In the genomic region with DNA sequence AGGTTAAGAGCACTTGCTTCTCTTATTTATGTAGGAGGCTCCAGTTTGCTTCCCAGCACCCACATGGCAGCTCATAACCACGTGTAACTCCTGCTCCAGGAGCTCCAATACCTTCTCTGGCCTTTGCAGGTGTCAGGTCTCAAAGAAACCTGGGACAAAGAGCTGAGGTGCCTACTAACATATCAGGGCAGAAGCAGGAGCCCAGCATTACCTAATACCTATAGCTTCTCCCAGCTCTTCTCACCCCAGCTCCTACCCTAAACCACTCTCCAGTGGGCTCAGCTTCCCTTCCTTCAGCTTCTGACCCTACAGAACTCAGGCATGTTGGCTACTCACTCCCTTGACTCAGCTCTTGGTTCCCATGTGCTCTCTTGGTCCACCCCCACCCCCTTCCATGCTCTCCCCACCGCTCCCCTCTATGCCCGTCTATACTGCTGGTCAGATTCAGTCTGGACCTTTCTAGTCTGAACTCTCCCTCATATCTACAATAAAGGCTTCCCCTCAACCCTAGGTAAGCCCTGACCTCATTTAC, we compare ENCODE assay signal across 8 mouse cellular contexts. TPM values are rescaled to one million over a fixed set of nuclear protein-coding genes. Genes with fewer than 3 reads are reported as not detected.
DNase-seq lines count a peak whose midpoint lies in the region; ATAC-seq and TF ChIP-seq lines count a peak whose summit lies in the region.

No protein-coding gene starts in this region.

- ATAC-seq in liver, embryonic 16.5 days (ENCODE audit: low read depth): no peak

- peak overlapping the region; percentile 72; the same call in 1 of the 2 replicates for H3K4me3 ChIP-seq in heart, embryonic 10.5 days
- peak overlapping the region; percentile 89 for H3K4me3 ChIP-seq in E14TG2a.4 (replicated peaks; ENCODE audit: low read length)
- peak overlapping the region; percentile 64 for H3K4me3 ChIP-seq in hindbrain, embryonic 10.5 days
- H3K4me3 ChIP-seq in liver, embryonic 16.5 days (ENCODE audit: low read depth, low read length): peak overlapping the region; percentile 74

- no peak for TF ChIP-seq CTCF in E14TG2a.4 (conservative IDR thresholded peaks at IDR 0.05; ENCODE audit: low read length)

- no peak for DNase-seq in heart, embryonic 10.5 days (ENCODE audit: low spot score)
- DNase-seq in heart, postnatal 14 days: no peak
- DNase-seq in hindbrain, embryonic 10.5 days (ENCODE audit: low spot score): no peak
- no peak for DNase-seq in natural killer cell, adult 2 months (ENCODE audit: low spot score in 2 of 2)
- DNase-seq in layer of hippocampus, adult 9-10 months (ENCODE audit: low spot score): no peak
- DNase-seq in left cerebral cortex, adult 11 months (ENCODE audit: low spot score): no peak

- 84% methylated on average over 3 of the region's 3 CpGs for WGBS in heart, embryonic 10.5 days
- 92% methylated on average over 3 of the region's 3 CpGs for WGBS in hindbrain, embryonic 10.5 days
- 57% methylated on average over 3 of the region's 3 CpGs for WGBS in liver, embryonic 16.5 days (ENCODE audit: insufficient replicate concordance)

- peaks cover 18% of the 10 kb centered on the region for H3K4me1 ChIP-seq in heart, embryonic 10.5 days
- H3K4me1 ChIP-seq in E14TG2a.4 (replicated peaks; ENCODE audit: low read depth, low read length): peaks cover 37% of the 10 kb centered on the region
- H3K4me1 ChIP-seq in hindbrain, embryonic 10.5 days (replicated peaks): peaks cover 29% of the 10 kb centered on the region
- H3K4me1 ChIP-seq in liver, embryonic 16.5 days (ENCODE audit: control insufficient read depth, low read depth, low read length): peaks cover 17% of the 10 kb centered on the region

- peak overlapping the region; percentile 76 for H3K4me2 ChIP-seq in liver, embryonic 16.5 days (ENCODE audit: low read depth, low read length)

- peak overlapping the region; percentile 83 for H3K9ac ChIP-seq in liver, embryonic 16.5 days (ENCODE audit: low read depth, low read length)

- no peaks in the 10 kb centered on the region for H3K27me3 ChIP-seq in heart, embryonic 10.5 days (ENCODE audit: insufficient read depth, poor library complexity, severe bottlenecking)
- H3K27me3 ChIP-seq in E14TG2a.4 (ENCODE audit: insufficient read depth, low read length): no peaks in the 10 kb centered on the region
- H3K27me3 ChIP-seq in hindbrain, embryonic 10.5 days (ENCODE audit: insufficient read depth, poor library complexity, severe bottlenecking): no peaks in the 10 kb centered on the region
- no peaks in the 10 kb centered on the region for H3K27me3 ChIP-seq in liver, embryonic 16.5 days (ENCODE audit: control insufficient read depth, insufficient read depth, low read depth, low read length)

- intact Hi-C loops in heart, postnatal 14 days (cut with DNase I): loop anchor here (10.0 kb wide), 1 partner anchor 534 kb away; a partner anchor contains a TSS

- H3K9me3 ChIP-seq in heart, embryonic 10.5 days: no peaks in the 10 kb centered on the region
- H3K9me3 ChIP-seq in E14TG2a.4 (ENCODE audit: low read length): no peaks in the 10 kb centered on the region
- H3K9me3 ChIP-seq in hindbrain, embryonic 10.5 days: peaks cover 7% of the 10 kb centered on the region; the same call in 1 of the 2 replicates
- H3K9me3 ChIP-seq in liver, embryonic 16.5 days (replicated peaks; ENCODE audit: control insufficient read depth, low read length): no peaks in the 10 kb centered on the region

- peak overlapping the region; percentile 94; the same call in 1 of the 2 replicates for H3K27ac ChIP-seq in heart, embryonic 10.5 days
- H3K27ac ChIP-seq in hindbrain, embryonic 10.5 days: peak overlapping the region; percentile 62; the same call in 1 of the 2 replicates
- H3K27ac ChIP-seq in liver, embryonic 16.5 days (ENCODE audit: low read length): no peak overlapping the region

- peaks cover 28% of the 10 kb centered on the region for H3K36me3 ChIP-seq in heart, embryonic 10.5 days
- H3K36me3 ChIP-seq in E14TG2a.4 (ENCODE audit: insufficient read depth, low read length): peaks cover 49% of the 10 kb centered on the region
- peaks cover 50% of the 10 kb centered on the region for H3K36me3 ChIP-seq in hindbrain, embryonic 10.5 days
- peaks cover 14% of the 10 kb centered on the region for H3K36me3 ChIP-seq in liver, embryonic 16.5 days (ENCODE audit: control insufficient read depth, insufficient read depth)

RNA-seq across cellular contexts. Expression of a gene that starts 1.5 kb away (rescaled TPM):
- 13.3 and 14.2 TPM in 2 replicates for polyA plus RNA-seq in heart, embryonic 10.5 days (2016; fragmentation: Nextera tagmentation; extraction: Ambion mirVana)
- total RNA-seq in heart, postnatal 14 days (2021): 1 to 10 TPM; 8.2 to 9.2 TPM
- polyA plus RNA-seq in hindbrain, embryonic 10.5 days (2016; fragmentation: Nextera tagmentation; extraction: Ambion mirVana): 15.7 and 16.5 TPM in 2 replicates
- 5.1 and 6.0 TPM in 2 replicates for polyA plus RNA-seq in liver, embryonic 16.5 days (2015; fragmentation: Nextera tagmentation; extraction: Ambion mirVana)

RNA-seq across cellular contexts. Expression of a gene that starts 1.9 kb away (rescaled TPM):
- 11.0 and 14.2 TPM in 2 replicates for polyA plus RNA-seq in heart, embryonic 10.5 days (2016; fragmentation: Nextera tagmentation; extraction: Ambion mirVana)
- total RNA-seq in heart, postnatal 14 days (2021): 1 to 10 TPM; 8.3 to 8.9 TPM
- 21.5 and 23.7 TPM in 2 replicates for polyA plus RNA-seq in hindbrain, embryonic 10.5 days (2016; fragmentation: Nextera tagmentation; extraction: Ambion mirVana)
- 5.3 and 5.5 TPM in 2 replicates for polyA plus RNA-seq in liver, embryonic 16.5 days (2015; fragmentation: Nextera tagmentation; extraction: Ambion mirVana)
